Mouse (Mus musculus): Measurements from ENCODE around the gene Serhl.

The Serhl gene

GRCm38 (mm10) chr15:83083530-83083929 is 5.8 kb upstream of the Serhl start:
- DNase-seq (ENCODE audit: extremely low spot score, low read depth, low spot score), result no peak

DNA sequence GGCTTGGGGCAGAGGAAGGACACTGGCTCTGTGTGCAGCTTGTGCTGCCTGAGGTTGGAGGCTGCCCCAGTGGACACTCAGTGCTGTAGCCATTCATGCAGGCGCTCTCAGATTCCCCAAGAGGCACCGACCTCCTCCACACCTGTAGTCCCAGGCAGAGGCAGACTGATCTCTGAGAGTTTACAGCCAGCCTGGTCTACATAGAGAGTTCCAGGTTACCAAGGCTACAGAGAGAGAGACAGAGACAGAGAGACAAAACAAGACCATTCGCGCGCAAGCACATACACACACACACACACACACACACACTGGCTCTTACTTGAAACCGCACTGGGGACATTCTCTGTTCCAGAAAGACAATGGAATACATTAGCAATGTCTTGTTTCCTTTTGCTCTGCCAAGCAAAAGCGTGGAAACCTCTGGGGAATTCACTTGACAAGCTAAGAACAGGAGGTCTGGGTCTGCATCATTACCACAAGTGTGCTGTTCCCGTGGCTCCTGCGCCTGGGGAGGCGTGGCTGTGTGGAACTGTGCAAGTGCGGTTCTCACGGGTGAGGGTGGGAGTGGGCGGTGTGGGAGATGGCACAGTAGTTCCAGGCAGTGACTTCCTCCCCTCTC is 5.2 kb upstream of the Serhl start:
- no peak for DNase-seq (ENCODE audit: extremely low spot score, low read depth, low spot score)

GRCm38 (mm10) chr15:83085901-83086300 is 3.4 kb upstream of the Serhl start:
- DNase-seq (ENCODE audit: extremely low spot score, low read depth, low spot score), result no peak

- no peak for DNase-seq (ENCODE audit: extremely low spot score, low read depth, low spot score)
These were observed 2.5 kb upstream of the Serhl start for GRCm38 (mm10) chr15:83086636-83087328.

DNA sequence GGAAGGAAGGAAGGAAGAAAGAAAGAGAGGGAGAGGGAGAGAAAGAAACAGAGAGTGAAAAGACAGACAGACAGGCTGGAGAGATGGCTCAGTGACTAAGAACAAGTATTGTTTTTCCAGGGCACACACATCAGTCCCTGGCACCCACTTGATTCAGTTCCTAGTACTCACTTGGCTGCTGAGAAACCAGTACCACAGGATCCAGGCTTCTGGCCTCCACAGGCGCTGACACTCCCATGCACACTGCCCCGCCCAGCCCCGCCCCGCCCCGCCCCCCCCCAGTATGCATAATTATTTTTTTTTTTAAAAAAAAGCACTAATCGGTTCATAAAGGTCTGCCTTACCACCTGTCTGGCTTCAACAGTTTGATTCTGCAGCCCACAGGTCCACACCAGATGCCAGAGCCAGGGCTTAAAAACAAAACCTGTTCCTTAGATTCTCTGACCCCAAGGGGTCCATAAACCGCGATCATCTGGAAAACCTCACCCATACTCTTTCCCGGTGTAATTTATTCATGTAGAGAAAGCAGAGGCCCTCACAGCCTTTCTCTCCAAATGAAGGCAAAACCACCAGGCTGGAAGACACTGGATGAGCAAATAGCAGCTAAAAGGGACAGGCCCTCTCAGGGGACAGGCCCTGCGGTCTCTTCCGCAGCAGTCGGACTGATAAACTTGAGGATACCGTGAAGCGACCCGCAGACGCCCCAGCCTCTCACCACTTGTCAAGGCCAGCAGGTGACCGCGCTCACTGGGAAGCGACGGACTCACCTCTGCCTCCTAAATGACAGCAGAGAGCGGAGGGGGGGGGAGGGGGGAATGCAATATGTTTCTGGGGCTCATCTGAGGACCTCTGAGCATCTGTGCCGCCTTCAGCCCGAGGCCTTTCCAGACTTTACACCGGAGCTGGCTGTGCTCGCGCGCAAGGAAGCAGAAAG is 544 bp upstream of the Serhl start:
- DNase-seq (ENCODE audit: extremely low spot score, low read depth, low spot score), result no peak

DNA sequence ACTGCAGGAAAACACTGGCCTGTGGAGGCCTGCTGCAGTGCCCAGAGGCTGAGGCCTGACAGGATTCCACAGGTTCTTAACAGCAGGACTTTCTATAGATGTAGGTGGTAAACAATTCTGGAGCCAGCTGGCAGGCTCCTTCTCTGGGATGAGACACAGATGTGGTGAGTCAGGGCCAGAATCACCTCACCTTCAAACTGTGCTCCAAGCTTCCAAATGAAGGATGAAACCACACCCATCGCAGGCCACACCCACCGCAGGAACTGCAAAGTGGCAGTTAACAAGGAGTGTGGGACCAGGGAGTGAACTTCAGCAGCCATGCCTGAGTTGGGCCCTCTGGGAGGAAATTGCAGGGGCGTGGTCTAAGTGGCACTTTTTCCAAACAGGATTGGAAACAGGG is 1.6 kb downstream of the Serhl start:
- no peak for DNase-seq (ENCODE audit: extremely low spot score, low read depth, low spot score)

DNA sequence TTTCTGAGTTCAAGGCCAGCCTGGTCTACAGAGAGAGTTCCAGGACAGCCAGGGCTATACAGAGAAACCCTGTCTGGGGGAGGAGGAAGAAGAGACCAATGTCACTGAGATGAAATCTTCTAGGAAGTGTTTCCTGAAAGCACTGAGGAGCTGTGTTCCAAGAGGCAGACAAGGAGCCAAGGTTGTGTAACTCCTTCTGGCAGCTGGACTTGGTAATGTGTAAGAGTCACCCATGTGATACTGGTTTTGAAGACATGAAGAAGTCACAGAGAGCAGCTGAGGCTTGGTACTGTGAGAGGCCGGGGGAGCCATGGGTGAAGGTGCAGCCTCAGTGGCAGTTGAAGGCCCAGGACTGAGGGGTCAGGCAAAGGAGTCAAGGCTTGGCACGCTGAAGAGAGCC is 4.4 kb downstream of the Serhl start:
- DNase-seq (ENCODE audit: extremely low spot score, low read depth, low spot score), result no peak

- DNase-seq (ENCODE audit: extremely low spot score, low read depth, low spot score), result no peak
These were observed 6.6 kb downstream of the Serhl start for GRCm38 (mm10) chr15:83095950-83096349.

DNA sequence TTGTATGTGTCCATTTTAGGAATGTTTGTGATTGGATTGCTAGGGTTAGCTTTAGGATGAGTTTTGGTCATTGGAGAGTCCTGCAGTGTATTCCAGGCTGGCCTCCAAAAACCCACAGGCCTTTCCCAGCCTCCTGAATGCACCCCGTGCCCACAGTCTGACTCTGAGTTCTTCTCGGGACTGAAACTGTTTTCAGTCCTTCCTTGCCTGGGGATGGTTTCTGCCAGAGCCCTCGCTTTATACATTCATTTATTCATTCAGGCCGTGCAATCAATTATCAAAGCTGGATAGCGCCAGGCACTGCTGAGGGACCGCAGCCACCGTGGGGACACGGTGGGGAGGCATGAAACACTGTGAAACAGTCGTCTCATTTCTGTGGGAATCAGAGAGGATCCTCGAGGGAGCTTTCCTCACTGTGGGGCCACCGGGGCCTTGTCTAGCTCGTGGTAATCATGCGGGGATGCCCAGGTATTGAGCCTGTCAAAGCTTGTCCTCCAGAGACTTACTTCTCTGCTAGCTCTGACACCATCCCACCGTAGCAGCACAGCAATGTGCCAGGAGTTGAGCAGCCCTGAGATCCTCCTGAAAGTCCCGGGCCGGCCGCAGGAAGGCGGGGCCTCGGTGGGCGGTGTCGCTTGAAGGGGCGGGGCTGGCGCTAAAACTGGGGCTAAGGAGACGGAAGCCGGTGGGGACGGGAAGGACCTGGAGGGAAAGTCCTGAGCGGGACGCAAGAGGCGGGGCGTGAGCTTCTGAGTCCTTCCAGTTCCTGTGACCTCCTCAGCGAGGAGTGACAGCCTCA is 10.4 kb downstream of the Serhl start:
- peak; percentile 35 for DNase-seq (ENCODE audit: extremely low spot score, low read depth, low spot score)

GRCm38 (mm10) chr15:83100332-83100662 is 11.0 kb downstream of the Serhl start:
- DNase-seq (ENCODE audit: extremely low spot score, low read depth, low spot score), result no peak

DNA sequence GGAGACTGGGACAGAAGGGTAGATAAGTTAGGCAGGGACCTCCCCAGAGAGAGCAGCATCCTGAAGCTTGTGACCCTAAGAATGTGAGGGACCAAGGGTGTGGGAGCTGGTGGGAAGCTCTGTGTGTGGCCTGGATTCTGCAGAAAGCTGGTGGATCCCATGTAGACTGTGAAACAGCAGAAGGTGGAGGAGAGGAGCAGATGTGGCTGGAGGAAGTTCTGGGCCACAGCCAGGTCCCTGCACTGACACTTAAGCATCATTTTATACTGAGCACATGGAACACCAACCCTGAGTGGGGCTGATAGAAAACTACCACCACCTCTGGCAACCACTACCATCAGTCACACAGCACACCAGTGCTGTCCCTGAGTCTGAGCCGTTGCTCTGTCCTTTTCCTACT is 13.8 kb downstream of the Serhl start:
- no peak for DNase-seq (ENCODE audit: extremely low spot score, low read depth, low spot score)

- no peak for DNase-seq (ENCODE audit: extremely low spot score, low read depth, low spot score)
These were observed 17.1 kb downstream of the Serhl start for GRCm38 (mm10) chr15:83106426-83106825.

DNA sequence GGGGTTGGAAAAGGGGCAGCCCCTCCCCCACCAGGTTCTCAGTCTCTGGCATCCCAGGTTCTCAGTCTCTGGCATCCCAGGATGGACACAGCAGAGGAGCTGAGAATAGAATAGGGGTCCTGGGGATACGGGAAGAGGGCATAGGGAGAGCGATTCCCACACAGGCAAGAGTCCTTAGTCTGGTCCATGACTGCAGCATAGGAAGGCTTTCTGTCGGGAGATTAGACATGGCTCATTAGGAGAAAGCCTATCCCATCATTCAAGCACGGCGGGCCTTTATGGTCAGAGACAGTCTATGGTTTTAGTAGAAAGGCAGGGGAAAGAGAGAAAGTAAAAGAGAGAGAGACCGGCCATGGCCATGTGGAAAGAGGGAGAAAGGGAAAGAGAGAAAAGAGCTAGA is 18.5 kb downstream of the Serhl start:
- DNase-seq (ENCODE audit: extremely low spot score, low read depth, low spot score), result no peak

DNA sequence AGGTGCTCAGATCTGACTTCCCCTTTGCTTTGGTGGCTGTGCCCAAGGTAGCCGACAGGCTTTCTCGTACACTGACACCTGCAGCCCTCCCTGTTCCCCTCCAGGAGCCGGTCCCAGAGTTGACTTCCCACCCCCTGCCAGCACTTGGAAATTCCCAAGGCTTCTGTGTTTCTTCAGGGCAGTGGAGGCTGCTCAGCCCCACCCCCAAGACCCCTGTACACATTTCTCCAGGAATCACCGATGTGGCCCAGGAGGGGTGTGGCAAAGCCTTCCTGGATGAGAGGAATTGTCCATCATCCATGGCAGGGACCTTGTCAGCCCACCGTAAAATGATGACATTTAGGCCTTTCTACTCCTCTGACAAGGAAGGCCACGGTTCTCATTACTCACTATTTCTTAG is 22.0 kb downstream of the Serhl start:
- no peak for DNase-seq (ENCODE audit: extremely low spot score, low read depth, low spot score)

GRCm38 (mm10) chr15:83111874-83112273 is 22.6 kb downstream of the Serhl start:
- DNase-seq (ENCODE audit: extremely low spot score, low read depth, low spot score), result no peak

- DNase-seq (ENCODE audit: extremely low spot score, low read depth, low spot score), result no peak
These were observed 23.6 kb downstream of the Serhl start for GRCm38 (mm10) chr15:83112898-83113297.

DNA sequence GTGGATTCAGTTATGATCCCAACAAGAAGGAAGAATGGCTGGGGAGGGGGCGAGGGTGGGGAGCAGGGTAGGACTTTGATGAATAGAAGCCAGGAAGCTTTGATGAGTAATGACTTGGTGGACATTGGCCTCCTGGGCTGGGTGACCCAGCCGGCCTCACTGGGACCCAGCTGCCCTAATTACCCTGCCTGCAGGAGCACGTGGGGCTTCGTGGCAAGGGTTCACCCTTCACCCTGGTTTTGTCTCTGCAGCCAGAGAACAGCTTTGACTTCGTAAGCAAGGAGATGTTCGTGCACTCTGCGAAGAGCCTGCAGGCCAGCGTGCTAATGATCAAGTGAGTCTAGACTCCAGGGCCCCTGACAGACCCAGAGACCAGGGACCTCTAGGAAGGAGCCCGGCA is 24.8 kb downstream of the Serhl start:
- no peak for DNase-seq (ENCODE audit: extremely low spot score, low read depth, low spot score)

GRCm38 (mm10) chr15:83115071-83115470 is 25.8 kb downstream of the Serhl start:
- DNase-seq (ENCODE audit: extremely low spot score, low read depth, low spot score), result no peak

- no peak for DNase-seq (ENCODE audit: extremely low spot score, low read depth, low spot score)
These were observed 29.1 kb downstream of the Serhl start for GRCm38 (mm10) chr15:83118360-83118759.

DNA sequence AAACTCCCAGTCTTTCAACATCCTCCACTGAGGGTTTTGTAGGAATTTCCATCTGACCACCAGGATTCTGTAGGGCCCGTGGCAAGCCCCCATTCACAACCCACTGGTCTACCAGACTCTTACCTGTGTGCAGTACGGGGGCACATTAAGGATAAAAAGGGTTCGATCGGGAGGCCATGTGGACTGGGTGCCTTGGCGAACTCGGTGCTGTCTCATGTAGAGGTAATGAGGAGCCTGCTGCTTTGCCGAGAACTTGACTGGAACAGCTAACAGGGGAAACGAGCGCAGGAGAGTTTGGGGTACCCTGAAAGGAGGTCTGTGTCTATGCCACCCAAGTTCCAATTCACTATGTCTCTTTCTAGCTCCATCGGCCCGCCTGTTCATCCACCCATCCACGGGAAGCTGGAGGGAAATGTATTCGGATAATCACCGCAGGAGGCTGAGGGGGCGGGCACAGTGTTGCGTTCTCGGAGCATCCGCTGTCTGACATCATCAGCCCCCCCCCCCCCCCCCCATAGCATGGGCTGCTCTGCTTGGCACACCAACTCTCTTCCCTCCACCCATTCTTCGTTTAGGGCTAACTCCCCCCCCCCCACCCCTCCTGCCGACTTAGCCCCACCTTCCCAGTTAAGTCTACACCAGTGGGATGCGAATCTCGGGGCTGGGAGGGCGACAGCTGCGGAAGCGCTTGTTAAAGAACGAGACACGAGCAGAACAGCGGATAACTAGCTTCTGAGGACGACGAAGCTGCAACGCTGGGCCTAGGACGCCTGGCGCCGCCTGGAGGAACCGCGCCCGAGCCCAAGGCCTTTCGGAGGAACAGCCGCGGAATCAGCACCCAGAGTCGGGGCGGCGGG is 32.6 kb downstream of the Serhl start:
- no peak for DNase-seq (ENCODE audit: extremely low spot score, low read depth, low spot score)
